Mouse (Mus musculus): Measurements from ENCODE around the gene Grik4.
"Not testable (repeated sequence)": the region's sequence is repeated elsewhere in the genome, so short reads cannot be mapped to it uniquely, and the experiment has no call there.

The Grik4 gene

DNA sequence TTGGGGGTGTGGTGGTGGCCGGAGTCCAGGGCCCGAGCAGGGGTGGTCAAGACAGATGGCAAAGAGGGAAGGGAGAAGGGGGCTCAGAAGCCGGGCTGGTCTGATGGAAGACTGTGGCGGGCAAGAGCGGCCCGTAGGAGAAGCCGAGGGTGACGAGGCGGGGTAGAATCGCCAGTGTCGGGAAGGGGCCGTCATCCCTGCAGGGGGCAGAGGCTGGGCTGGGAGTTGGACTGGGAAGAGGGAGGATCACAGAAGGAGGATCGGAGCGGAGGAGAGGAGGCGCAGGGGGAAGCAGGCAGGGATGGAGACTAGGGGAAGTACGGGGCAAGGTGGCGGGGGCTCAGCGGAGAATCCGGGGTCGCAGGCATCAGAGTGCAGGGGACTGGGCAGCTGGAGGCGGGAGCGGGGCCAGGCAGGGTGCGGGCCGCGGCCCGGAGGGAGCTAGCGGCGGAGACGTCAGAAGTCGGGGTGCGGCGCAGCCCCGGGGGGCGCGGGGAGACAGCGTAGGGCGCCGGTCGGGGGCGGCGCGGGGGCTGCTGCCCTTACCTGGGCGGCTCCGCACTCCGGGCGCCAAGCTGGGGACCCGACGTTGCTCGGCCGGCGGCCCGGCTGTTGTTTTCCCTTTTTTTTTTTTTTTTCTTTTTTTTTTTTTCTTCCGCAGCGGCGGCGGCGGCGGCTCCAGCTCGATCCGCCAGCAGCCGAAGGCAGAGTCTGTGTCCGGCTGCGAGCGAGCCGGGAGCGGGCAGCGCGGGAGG, at the start of gene Grik4:
Gene Grik4, minus strand, starts transcription at position 713 of the 755 bp plus-strand sequence.
- peak in 1 of 2 experiments; percentile 7 for DNase-seq

- no peak for DNase-seq
Measured at GRCm38 (mm10) chr9:42993659-42994058, 49.4 kb upstream of the Grik4 start.

DNA sequence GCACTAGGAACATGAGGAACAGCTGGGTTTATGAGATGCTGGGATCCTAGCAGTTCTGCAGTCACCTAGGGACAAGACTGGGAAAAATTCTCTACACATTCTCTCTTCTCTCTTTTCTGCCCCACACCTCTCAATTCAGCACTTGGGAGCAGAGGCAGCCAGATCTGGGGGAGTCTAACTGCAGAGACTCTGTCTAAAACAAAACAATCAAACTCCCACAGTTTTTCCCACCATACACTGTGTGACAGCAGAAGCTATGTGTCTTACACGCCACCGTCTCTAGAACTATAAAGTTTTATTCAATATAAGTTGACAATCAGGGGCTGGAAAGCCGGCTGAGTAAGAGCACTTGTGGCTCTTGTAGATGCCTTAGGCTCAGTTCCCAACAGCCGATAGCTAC, 43.7 kb upstream of the Grik4 start:
- DNase-seq, result no peak

DNA sequence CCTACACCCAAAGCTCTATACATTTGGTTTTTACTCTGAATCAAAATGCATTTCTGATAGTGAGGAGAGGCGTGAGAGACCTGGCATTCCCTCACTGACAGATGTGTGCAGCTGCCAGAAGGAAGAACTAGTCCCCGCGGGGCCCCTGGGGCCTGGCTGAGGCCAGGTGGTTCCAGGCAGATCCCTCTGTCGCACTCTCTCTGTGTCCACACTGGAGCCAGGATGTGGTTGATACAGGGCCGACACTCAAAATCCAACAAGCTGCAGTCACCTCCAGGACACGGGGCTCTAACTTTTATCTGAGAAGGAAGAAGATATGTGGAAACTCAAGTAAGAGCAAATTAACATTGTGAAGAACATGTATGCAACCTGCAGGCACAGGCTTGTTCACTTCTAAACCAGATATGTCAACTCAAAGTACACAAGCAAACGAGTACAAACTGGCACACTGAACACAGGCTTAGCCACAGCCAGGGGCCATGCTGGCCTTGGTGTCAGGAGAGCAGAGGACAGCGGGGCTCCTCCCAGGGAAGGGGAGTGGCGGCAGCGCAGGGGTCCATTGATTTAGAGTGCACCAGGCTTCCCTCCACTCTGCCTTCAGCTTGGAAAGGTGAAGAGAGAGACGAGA, 24.7 kb upstream of the Grik4 start:
- no peak for DNase-seq

- DNase-seq, result no peak
Measured at GRCm38 (mm10) chr9:42967731-42968130, 23.4 kb upstream of the Grik4 start.

- DNase-seq, result not testable (repeated sequence)
Measured at GRCm38 (mm10) chr9:42964809-42965208, 20.5 kb upstream of the Grik4 start.

- no peak for DNase-seq
Measured at GRCm38 (mm10) chr9:42964366-42964765, 20.1 kb upstream of the Grik4 start.

DNA sequence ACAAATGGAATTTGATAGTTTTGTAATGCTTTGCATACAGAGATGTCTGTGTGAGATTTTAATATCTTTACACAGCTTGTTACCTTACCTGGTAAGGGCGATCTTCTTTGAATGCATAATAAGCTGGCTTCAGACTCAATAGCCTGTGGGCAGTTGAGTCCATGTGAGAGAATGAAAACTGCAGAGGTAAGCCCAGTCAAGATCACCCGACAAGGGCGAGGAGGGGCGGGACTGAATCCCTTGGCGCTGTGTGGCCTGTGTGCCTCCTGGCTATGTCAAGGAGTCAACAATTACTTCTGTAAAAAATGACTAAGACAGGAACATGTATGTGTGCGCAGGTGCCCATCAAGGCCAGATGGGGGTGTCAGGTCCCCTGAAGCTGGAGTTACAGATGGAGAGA, 18.2 kb upstream of the Grik4 start:
- DNase-seq, result no peak

- DNase-seq, result no peak
Measured at GRCm38 (mm10) chr9:42958401-42958800, 14.1 kb upstream of the Grik4 start.

DNA sequence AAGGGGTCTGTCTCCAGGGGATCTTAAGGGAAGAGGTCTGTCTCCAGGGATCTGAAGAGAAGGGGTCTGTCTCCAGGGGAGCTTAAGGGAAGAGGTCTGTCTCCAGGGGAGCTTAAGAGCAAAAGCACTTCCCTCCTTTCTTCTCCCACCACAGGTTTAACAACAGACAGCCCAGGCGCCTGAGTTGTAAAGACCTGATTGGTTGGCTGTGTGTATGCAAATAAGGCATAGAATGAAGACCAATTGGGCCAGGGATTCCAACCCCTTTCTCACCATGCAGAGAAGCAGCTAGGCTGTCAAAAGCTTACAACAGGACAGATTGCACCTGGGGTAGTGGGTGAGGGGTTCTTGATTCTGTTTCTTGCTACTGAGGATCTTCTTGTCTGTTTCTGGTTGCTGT, 4.1 kb upstream of the Grik4 start:
- no peak for DNase-seq

DNA sequence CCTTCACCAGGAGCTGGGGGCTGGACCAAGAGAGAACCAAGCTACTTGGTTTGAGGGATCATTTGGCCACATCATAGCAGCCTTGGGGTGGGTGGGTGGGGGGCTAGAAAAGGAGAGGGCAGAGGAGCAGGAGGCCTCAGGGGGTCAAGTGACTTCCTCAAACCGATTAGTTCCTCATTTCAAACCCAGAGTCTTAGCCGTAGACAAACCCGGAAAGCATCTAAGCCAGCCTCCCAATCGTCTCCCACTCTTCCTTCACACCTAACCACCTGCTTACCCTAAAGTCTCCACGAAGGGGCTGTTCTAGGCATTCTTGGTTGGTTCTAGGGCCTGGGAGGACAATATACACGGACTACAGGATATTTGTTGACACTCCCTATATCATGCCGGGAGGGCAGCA, 881 bp upstream of the Grik4 start:
- no peak for DNase-seq

- DNase-seq, result peak; percentile 58 to 79
Measured at GRCm38 (mm10) chr9:42944536-42945006, 278 bp upstream of the Grik4 start.

DNA sequence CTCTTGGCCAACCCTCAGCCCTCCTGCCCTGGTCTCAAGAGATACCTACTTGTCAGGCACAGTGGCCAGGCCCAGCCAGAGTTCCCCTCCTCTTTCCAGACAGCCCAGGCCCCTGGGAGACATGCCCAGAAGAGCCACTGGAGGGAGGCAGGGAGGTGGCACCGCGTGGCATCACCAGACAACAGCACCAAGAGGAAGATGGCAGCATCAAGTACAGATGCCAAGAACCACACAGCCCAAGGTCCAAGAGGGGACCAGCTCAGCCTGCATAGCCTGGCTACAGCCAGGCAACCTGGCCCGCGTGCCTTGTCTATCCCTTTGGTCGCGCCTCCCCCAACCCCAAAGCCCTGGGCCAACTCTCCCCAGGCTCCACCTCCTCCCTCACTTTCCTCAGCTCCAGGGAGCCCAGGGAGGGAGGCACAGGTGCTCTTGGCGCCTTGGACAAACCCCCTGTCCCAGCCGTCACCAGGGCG, 1.2 kb downstream of the Grik4 start:
- DNase-seq, result no peak

DNA sequence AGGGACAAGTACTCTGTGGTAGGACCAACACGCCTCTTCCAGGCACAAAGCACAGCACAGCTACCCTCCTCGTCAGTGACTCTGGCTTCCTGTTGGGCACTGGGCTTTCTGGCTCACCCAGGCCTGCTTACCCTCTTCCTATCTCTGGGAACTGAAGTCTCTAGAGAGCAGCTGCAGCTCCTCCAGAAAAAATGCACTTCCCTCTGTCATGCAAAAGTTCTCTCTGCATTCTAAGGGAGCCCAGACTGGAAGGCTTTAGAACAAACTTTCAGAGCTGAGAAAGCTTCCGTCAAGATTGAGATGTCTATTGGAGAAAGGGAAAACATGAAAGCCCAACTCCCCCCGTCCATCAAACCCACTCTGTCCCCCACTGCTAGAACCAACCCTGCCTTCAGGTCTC, 2.1 kb downstream of the Grik4 start:
- DNase-seq, result no peak

DNA sequence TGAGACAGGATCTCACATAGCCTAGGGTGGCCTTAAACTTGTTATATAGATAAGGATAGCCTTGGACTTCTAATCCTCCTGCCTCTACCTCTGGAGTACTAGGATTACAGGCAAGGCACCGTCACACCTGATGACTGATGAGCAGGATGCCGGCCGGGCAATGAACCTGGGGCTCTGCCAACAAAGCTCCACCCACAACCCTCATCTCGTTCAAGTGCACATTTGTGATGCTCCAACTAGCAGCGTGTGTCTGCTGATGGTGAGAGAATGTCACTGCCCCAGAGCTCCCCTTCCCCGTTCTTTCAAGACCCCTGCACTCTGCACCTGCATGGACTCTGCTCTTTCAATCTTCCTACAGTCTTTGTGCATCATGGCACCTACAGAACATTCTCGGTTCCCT, 12.1 kb downstream of the Grik4 start:
- no peak for DNase-seq

GRCm38 (mm10) chr9:42927498-42927897, 16.8 kb downstream of the Grik4 start:
- DNase-seq, result no peak

GRCm38 (mm10) chr9:42926564-42926963, 17.7 kb downstream of the Grik4 start:
- DNase-seq, result no peak

- no peak for DNase-seq
Measured at GRCm38 (mm10) chr9:42921830-42922229, 22.5 kb downstream of the Grik4 start.

- DNase-seq, result no peak
Measured at GRCm38 (mm10) chr9:42920190-42920589, 24.1 kb downstream of the Grik4 start.

GRCm38 (mm10) chr9:42917911-42918310, 26.4 kb downstream of the Grik4 start:
- DNase-seq, result no peak

DNA sequence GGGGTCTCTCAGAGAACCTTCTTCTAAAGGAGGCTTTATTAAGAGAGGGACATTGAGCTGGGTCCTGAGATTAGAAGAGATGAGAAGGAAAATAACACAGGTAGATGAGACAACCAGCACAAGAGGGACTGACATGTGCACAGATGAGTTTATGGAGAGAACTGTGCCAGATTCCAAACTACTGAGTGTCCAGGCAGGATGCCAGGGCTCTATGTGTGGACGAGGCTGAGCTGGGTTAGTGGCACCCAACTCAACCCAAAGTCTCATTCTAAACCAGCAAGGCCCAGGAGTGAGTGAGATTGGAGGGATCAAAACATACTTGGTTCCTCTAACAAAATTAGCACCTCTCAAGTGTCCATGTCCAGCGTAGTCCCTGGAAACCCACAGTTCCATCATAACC, 31.1 kb downstream of the Grik4 start:
- no peak for DNase-seq

GRCm38 (mm10) chr9:42908657-42909313, 35.5 kb downstream of the Grik4 start:
- no peak for DNase-seq

GRCm38 (mm10) chr9:42906995-42907394, 37.3 kb downstream of the Grik4 start:
- DNase-seq, result no peak

DNA sequence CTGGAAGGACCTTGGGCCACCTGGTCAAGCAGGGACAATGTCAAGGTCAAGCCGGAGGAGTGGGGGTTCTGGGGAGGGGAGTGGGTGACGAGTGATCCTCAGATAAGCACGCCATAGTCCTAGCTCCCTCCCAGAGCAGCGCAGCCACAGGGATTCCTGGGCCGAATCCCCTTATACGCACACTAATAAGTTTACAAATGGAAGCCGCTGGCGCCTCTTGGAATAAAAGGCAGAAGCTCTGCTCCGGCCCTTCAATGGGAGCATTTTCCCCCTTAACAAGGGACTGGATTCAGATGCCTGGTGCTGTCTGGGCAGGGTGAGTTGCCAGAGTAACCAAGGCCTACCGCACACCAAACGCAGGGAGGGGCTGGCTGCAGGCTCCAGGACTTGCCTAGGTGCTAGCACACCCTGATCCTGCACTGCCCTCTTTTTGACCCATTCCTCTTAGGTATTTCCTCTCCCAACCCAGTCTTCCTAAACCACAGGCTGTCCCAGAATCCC, 46.2 kb downstream of the Grik4 start:
- DNase-seq, result no peak

All from spleen, adult 18-20 months (tissue).